Mouse (Mus musculus): ENCODE measurements at regions not wholly inside any gene's neighbourhood (a gene's known extent, or its start where the extent isn't known, plus 50 kb on each side); places are given as distances from the start of the nearest gene placed in this dataset.

- peak in 1 of 2 experiments; percentile 15 for DNase-seq (ENCODE audit: low spot score in 2 of 2)
Observed at GRCm38 (mm10) chrX:39433918-39434317, 87.9 kb downstream of the Cypt15 start.
